Mouse (Mus musculus) stomach, embryonic 15.5 days (tissue): ENCODE results near the gene Pclo. TPM values are rescaled to one million over a fixed set of nuclear protein-coding genes. Genes with fewer than 3 reads are reported as not detected.
"Not testable (repeated sequence)": the region's sequence is repeated elsewhere in the genome, so short reads cannot be mapped to it uniquely, and the experiment has no call there.

Source experiments
- ATAC-seq: fragments of 200-750 bp; cut with Nextera tagmentation; 2 replicates; pipeline ENCODE4 v1.8.0; 2017; ENCODE audit warnings: low read depth, moderate number of reproducible peaks, moderate TSS enrichment; ENCODE audit not compliant: insufficient read depth, low FRiP score
- H3K27ac ChIP-seq: fragments of 300-500 bp; sonication (generic); 2 replicates; pipeline ENCODE4 v1.5.1; 2015; ENCODE audit warnings: mild to moderate bottlenecking, inconsistent platforms
- H3K27me3 ChIP-seq: fragments of 300-500 bp; sonication (generic); replicated peaks from 2 replicates; pipeline ENCODE4 v1.6.1; 2015; ENCODE audit warnings: inconsistent platforms
- H3K36me3 ChIP-seq: fragments of 300-500 bp; sonication (generic); 2 replicates; pipeline ENCODE4 v1.6.1; 2015; ENCODE audit warnings: inconsistent platforms
- H3K4me1 ChIP-seq: fragments of 300-500 bp; sonication (generic); 2 replicates; pipeline ENCODE4 v1.6.1; 2015; ENCODE audit warnings: inconsistent platforms
- H3K4me2 ChIP-seq: fragments of 300-500 bp; sonication (generic); 2 replicates; pipeline ENCODE4 v1.6.1; 2015; ENCODE audit warnings: mild to moderate bottlenecking, inconsistent platforms
- H3K4me3 ChIP-seq: fragments of 300-500 bp; sonication (generic); replicated peaks from 2 replicates; pipeline ENCODE4 v1.5.1; 2015; ENCODE audit warnings: inconsistent platforms
- H3K9ac ChIP-seq: fragments of 300-500 bp; sonication (generic); 2 replicates; pipeline ENCODE4 v1.6.1; 2015; ENCODE audit warnings: inconsistent platforms
- H3K9me3 ChIP-seq: fragments of 300-500 bp; sonication (generic); 2 replicates; pipeline ENCODE4 v1.6.1; 2016; ENCODE audit warnings: inconsistent platforms
- WGBS: fragments of 180-500 bp; shearing (Covaris S2); methylation state at CpG from one replicate; pipeline ENCODE4 v1.1.7; 2015; 5-methylcytosine and 5-hydroxymethylcytosine counted together
- polyA plus RNA-seq: library from polyadenylated mRNA; unstranded; fragments of >200 nt; fragmentation: Nextera tagmentation; extraction: Ambion mirVana; gene quantifications from 2 replicates; pipeline ENCODE4 v1.2.1, GENCODE M21; 2015

The Pclo gene
- polyA plus RNA-seq: 1.2 and 1.6 TPM in 2 replicates

DNA sequence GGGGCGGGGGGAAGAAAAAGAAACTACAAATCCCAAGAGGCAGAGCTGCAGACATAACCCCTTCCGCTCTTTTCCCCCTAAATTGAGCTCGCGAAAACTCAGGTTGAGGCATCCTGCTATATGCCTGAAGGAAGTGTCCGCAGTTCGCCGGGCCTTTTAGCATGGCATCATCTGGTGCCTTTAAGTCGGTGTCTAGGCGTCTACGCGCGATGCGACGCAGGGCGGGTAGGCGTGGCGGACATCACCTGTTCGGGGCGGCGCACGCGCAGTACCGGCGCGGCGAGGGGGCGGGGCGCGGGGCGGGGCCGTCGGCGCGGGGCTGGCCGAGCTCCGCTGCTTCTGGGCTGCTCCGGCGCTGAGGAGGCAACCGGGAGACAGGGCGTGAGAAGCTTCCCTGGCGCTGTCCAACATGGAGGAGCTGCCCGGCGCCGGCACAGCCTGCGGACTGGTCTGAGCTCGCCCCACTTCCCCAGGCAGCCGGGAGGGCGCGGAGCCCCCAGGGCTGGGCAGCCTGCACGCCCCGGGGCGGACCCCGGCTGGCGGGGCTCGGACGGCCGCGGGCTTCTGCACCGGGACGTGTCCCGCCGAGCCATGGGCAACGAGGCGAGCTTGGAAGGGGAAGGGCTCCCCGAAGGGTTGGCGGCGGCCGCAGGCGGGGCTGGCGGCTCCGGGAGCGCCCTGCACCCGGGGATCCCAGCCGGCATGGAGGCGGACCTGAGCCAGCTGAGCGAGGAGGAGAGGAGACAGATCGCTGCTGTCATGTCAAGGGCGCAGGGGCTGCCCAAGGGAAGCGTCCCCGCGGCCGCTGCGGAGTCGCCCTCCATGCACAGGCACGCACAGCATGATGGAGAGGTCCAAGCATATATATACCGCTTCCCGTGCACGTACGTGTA is at the start of gene Pclo:
TSS of gene Pclo (plus strand) at position 288 of the 893 bp plus-strand sequence.
- H3K27me3 ChIP-seq: no peaks in the 10 kb centered on the region
- H3K9ac ChIP-seq: peak within 1 kb of the TSS; percentile 37; the same call in 1 of the 2 replicates
- peak within 1 kb of the TSS; percentile 76 for H3K4me3 ChIP-seq
- H3K27ac ChIP-seq: peak within 1 kb of the TSS; percentile 89
- no peaks in the 10 kb centered on the region for H3K4me1 ChIP-seq
- ATAC-seq: peak; percentile 99
- H3K4me2 ChIP-seq: peak within 1 kb of the TSS; percentile 91
- no peaks in the 10 kb centered on the region for H3K9me3 ChIP-seq
- H3K36me3 ChIP-seq: no peaks in the 10 kb centered on the region
- under 1% methylated on average over 82 of the region's 89 CpGs for WGBS

DNA sequence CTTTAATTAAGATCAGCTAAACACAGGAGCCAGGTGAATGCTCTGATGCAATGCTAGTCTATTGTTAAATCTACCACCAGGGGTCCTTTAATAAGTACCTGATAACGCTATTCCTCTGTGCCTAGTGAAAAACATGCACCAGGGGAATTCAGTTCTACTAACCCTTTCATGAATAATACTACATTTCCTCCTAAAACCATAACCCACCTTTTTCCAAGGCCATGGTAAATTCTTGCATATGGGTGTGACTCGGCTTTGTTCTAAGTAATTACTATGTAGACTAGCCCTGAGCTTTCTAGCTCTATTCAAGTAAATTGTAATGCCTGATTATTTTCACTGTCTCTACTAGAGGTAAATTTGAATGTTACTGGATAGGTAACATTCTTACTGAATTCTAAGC is 20.3 kb upstream of the Pclo start:
- not testable (repeated sequence) for H3K4me2 ChIP-seq, H3K4me3 ChIP-seq, H3K4me1 ChIP-seq, ATAC-seq, H3K27ac ChIP-seq, H3K9me3 ChIP-seq, H3K9ac ChIP-seq, H3K36me3 ChIP-seq, H3K27me3 ChIP-seq
- WGBS: 63% methylated on average over 2 of the region's 2 CpGs

DNA sequence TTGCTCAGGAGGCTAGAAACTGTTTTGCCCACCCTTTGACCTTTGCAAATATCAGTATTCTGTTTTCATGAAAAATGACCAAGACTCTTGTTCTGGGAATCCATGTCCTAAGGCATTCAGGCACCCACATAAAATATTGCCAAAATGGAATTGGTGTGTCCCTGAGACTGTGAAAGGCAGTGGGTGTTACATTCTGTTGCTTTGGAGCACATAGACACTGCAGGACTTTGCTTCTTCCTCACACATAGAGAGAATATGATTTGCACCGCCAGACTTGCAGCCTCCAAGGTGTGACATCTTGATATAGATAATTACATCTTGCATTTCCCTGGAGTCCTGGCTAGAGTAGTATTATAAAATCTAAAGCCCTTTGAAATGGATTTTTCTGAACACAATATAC is 6.2 kb upstream of the Pclo start:
- no peaks in the 10 kb centered on the region for H3K4me1 ChIP-seq
- no peak overlapping the region for H3K9ac ChIP-seq
- H3K27me3 ChIP-seq: no peaks in the 10 kb centered on the region
- no peak overlapping the region for H3K4me2 ChIP-seq
- H3K9me3 ChIP-seq: no peaks in the 10 kb centered on the region
- no peak overlapping the region for H3K4me3 ChIP-seq
- WGBS: 66% methylated on average over 1 of the region's 1 CpGs
- no peaks in the 10 kb centered on the region for H3K36me3 ChIP-seq
- no peak overlapping the region for H3K27ac ChIP-seq
- ATAC-seq: no peak

DNA sequence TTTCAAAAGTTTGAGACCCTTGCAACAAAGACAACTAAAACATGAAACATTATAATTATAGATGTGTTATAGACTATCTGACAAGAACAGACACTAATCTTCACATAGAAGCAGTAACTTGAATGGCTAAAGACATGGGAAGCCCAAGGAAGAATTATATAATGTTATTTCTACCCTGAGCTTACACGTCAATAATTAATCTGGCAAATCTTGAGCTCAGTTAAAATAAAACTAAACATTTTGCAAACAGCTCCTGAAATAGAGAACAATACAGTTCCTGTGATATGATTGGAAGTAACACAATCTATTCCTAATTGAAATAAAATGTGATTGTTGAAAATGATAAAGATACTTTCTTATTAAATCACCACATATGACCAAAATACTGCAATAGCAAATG is 5.1 kb upstream of the Pclo start:
- Histone ChIP-seq H3K4me1 (no peaks in the 10 kb centered on the region), H3K9me3 (no peaks in the 10 kb centered on the region), H3K4me2 (no peak overlapping the region), H3K27me3 (no peaks in the 10 kb centered on the region), H3K36me3 (no peaks in the 10 kb centered on the region), H3K27ac (no peak overlapping the region), H3K4me3 (no peak overlapping the region), H3K9ac (no peak overlapping the region)
- WGBS: 66% methylated on average over 1 of the region's 1 CpGs
- no peak for ATAC-seq

DNA sequence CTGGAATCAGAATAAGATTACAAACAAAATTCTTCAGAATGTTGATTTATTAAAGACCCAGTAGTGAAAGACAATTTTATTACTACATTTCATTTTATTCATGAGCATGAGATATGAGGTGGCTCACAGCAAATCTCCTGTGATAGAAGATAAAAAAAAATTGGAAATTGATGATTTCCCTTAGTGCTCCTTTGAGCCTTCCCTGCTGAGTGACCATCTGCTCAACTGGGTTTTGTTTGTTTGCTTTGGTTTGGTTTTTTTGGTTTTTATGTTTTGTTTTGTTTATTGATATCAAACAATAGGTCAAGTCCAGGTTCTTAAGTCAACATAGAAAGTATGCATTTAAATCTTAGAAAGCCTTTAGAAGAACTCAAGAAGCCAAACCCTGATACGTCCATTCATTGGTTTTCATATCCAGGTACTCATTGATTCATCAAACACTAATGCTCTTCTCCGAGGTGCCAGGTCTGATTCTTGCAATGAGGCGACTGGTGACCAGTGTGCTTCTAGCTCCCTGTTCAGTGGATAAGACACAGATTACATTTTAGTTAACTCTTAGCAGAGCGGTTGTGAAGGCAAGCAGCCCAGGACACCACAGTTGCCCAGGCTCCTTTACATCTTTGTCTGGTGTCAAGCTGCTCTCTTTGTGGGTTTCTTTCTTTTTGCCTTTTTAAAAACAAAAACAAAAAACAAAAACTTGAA is 3.6 kb downstream of the Pclo start:
- H3K9me3 ChIP-seq: no peaks in the 10 kb centered on the region
- whole genome bisulfite sequencing: 68% methylated on average over 4 of the region's 4 CpGs
- no peaks in the 10 kb centered on the region for H3K27me3 ChIP-seq
- H3K4me3 ChIP-seq: no peak overlapping the region
- no peak for ATAC-seq
- no peaks in the 10 kb centered on the region for H3K36me3 ChIP-seq
- no peak overlapping the region for H3K27ac ChIP-seq
- H3K9ac ChIP-seq: no peak overlapping the region
- H3K4me1 ChIP-seq: no peaks in the 10 kb centered on the region
- no peak overlapping the region for H3K4me2 ChIP-seq

DNA sequence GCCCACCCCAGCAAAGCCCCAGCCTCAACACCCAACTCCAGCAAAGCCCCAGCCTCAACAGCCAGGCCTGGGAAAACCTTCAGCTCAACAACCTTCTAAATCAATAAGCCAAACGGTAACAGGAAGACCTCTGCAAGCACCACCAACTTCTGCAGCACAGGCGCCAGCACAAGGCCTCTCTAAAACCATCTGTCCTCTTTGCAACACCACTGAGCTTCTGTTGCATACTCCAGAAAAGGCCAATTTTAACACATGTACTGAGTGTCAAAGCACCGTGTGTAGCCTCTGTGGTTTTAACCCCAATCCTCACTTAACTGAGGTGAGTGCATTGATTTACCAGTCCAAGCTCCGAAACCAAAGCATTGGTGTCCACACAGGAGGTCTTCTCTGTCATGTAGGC is 7.3 kb downstream of the Pclo start:
- Histone ChIP-seq H3K4me2 (no peak overlapping the region), H3K27ac (no peak overlapping the region), H3K9me3 (no peaks in the 10 kb centered on the region), H3K9ac (no peak overlapping the region), H3K4me1 (no peaks in the 10 kb centered on the region), H3K27me3 (no peaks in the 10 kb centered on the region), H3K4me3 (no peak overlapping the region), H3K36me3 (no peaks in the 10 kb centered on the region)
- ATAC-seq: no peak
- 69% methylated on average over 4 of the region's 4 CpGs for WGBS

DNA sequence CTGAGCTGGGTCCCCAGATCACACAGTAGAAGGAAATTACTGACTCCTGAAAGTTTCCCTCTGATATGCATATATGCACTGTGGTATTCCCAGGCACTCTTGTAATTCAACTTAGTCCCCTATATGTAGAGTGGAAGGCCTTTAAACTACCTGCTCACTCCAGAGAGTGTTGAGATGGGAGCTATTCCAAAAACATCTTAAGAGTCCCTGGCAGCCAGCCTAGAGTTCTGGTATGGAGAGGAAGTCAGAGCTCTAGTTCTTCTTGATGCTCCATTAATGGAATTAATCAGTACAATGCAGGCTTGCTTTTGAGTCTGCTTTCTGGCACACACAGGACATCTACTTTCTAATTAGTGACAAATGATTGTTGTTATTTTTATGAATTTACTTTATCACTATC is 11.3 kb downstream of the Pclo start:
- Histone ChIP-seq H3K4me3 (no peak overlapping the region), H3K27ac (no peak overlapping the region), H3K27me3 (no peaks in the 10 kb centered on the region), H3K9me3 (no peaks in the 10 kb centered on the region), H3K9ac (no peak overlapping the region), H3K4me1 (no peaks in the 10 kb centered on the region), H3K36me3 (no peaks in the 10 kb centered on the region), H3K4me2 (no peak overlapping the region)
- no peak for ATAC-seq

DNA sequence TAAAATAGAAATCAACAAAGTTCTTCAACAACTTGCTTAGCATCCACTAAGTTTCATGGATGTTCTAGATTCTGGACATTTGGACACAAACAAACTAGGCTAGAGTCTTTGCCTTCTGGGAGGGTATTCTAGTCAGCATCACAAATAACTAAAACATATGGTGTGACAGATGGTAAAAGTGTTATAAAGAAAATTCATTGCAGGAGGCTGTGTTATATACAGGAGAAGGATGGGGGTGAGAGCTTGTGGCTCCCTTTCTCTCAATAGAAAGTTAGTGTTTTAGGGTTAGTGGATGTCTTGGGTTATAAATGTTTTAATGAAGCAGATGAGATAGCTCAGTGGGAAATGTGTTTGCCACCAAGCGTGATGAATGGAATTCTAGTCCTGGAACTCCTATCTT is 13.1 kb downstream of the Pclo start:
- no peaks in the 10 kb centered on the region for H3K27me3 ChIP-seq
- WGBS: 63% methylated on average over 1 of the region's 1 CpGs
- H3K4me1 ChIP-seq: no peaks in the 10 kb centered on the region
- H3K27ac ChIP-seq: no peak overlapping the region
- no peak overlapping the region for H3K4me3 ChIP-seq
- no peak overlapping the region for H3K9ac ChIP-seq
- ATAC-seq: no peak
- H3K4me2 ChIP-seq: no peak overlapping the region
- H3K9me3 ChIP-seq: no peaks in the 10 kb centered on the region
- H3K36me3 ChIP-seq: no peaks in the 10 kb centered on the region

DNA sequence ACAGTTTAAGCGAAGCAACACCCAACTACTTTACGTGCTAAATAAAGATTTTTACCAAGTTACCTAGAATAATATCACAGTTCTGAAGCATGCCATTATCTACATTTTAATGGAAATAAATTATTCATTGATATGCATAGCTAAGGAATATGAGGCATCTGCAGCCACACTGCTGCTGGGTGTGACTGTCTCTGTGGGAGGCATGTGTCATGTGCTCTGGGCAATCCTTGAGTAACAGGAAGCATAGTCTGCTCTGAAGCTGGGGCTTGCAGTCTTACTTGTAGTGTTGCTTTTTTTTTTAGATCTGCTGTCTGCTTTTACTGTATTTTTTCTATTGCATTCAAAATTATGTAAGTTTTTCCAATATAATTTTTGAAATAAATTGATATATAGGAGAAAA is 17.2 kb downstream of the Pclo start:
- 90% methylated on average over 2 of the region's 2 CpGs for WGBS
- Histone ChIP-seq H3K4me1 (no peaks in the 10 kb centered on the region), H3K27me3 (no peaks in the 10 kb centered on the region), H3K9me3 (no peaks in the 10 kb centered on the region), H3K36me3 (no peaks in the 10 kb centered on the region), H3K4me3 (no peak overlapping the region), H3K9ac (no peak overlapping the region), H3K4me2 (no peak overlapping the region), H3K27ac (no peak overlapping the region)
- no peak for ATAC-seq

DNA sequence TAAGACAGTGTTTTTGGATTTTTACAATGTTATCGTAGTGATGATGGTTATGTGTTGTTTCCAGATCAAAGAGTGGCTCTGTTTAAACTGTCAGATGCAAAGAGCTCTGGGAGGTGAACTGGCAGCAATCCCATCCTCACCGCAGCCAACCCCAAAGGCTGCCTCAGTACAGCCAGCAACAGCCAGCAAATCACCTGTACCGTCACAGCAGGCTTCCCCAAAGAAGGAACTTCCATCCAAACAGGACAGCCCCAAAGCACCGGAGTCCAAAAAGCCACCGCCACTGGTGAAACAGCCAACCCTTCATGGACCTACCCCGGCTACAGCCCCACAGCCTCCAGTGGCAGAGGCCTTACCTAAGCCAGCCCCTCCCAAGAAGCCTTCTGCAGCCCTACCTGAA is 24.6 kb downstream of the Pclo start:
- Histone ChIP-seq H3K9ac (no peak overlapping the region), H3K4me2 (no peak overlapping the region), H3K27me3 (no peaks in the 10 kb centered on the region), H3K36me3 (no peaks in the 10 kb centered on the region), H3K9me3 (no peaks in the 10 kb centered on the region), H3K4me3 (no peak overlapping the region), H3K27ac (no peak overlapping the region), H3K4me1 (no peaks in the 10 kb centered on the region)
- WGBS: 67% methylated on average over 6 of the region's 6 CpGs
- ATAC-seq: no peak

DNA sequence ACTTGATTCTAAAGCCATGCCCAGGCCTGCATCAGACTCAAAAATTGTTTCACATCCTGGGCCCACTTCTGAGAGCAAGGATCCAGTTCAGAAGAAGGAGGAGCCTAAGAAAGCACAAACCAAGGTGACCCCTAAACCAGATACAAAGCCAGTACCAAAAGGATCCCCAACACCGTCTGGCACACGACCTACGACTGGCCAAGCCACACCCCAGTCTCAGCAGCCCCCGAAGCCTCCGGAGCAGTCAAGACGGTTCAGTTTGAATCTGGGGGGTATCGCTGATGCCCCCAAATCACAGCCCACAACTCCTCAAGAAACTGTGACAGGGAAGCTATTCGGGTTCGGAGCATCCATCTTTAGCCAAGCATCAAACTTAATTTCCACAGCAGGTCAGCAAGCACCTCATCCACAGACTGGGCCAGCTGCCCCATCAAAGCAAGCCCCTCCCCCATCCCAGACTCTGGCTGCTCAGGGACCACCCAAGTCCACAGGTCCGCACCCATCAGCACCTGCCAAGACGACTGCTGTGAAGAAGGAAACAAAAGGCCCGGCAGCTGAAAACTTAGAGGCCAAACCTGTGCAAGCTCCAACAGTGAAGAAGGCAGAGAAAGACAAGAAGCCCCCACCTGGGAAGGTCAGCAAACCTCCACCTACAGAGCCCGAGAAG is 25.4 kb downstream of the Pclo start:
- no peaks in the 10 kb centered on the region for H3K27me3 ChIP-seq
- ATAC-seq: no peak
- WGBS: 67% methylated on average over 13 of the region's 13 CpGs

DNA sequence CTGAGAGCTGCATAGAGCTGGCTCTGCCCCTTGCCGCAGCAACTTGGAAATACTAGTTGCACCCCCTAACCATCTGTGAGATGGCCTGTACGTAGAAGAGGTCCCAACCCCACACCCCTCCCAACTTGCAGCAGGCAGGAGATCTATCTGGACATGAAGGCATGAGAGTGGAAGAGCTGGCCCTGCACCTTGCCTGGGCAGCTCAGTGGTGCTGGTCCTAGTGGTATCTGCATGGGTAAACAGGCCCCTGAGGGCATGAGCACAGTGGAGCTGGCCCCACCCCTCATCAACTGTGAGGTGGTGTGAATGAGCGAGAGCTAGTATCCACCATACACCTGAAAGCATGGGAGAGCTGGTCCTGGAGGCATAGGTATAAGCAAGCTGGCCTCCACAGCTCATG is 60.9 kb downstream of the Pclo start:
- WGBS: 88% methylated on average over 3 of the region's 3 CpGs
- Histone ChIP-seq H3K4me2 (no peak overlapping the region), H3K27ac (no peak overlapping the region), H3K36me3 (no peaks in the 10 kb centered on the region), H3K9ac (no peak overlapping the region), H3K27me3 (no peaks in the 10 kb centered on the region), H3K4me1 (no peaks in the 10 kb centered on the region), H3K9me3 (no peaks in the 10 kb centered on the region), H3K4me3 (no peak overlapping the region)
- no peak for ATAC-seq

More for the DNA sequence above, 25.4 kb downstream of the Pclo start:
- Histone ChIP-seq H3K9ac (no peak overlapping the region), H3K4me1 (no peaks in the 10 kb centered on the region), H3K4me3 (no peak overlapping the region), H3K36me3 (no peaks in the 10 kb centered on the region), H3K27ac (no peak overlapping the region), H3K4me2 (no peak overlapping the region), H3K9me3 (no peaks in the 10 kb centered on the region)
